Mouse (Mus musculus) CD4-positive, CD25-positive, alpha-beta regulatory T cell, adult 2 months (primary cell): ENCODE measurements at regions not wholly inside any gene's neighbourhood (a gene's known extent, or its start where the extent isn't known, plus 50 kb on each side); places are given as distances from the start of the nearest gene placed in this dataset.
A peak's percentile ranks its signal among the peaks of the same experiment; 100 is the strongest.

ENCODE experiments used
- DNase-seq: peaks from one replicate; pipeline ENCODE4 v3.0.0-alpha.2; 2012; ENCODE audit warnings: low read depth, low spot score

- DNase-seq, result no peak
These were observed 103.3 kb downstream of the Prox1 start for GRCm38 (mm10) chr1:190067181-190067580.

GRCm38 (mm10) chr1:190066426-190066825, 104.1 kb downstream of the Prox1 start:
- no peak for DNase-seq

GRCm38 (mm10) chr1:190061560-190062295, 108.8 kb downstream of the Prox1 start:
- no peak for DNase-seq

- no peak for DNase-seq
These were observed 111.5 kb downstream of the Prox1 start for GRCm38 (mm10) chr1:190059025-190059424.

- no peak for DNase-seq
These were observed 113.6 kb downstream of the Prox1 start for GRCm38 (mm10) chr1:190056931-190057330.

- DNase-seq, result no peak
These were observed 118.6 kb downstream of the Prox1 start for GRCm38 (mm10) chr1:190051903-190052302.

GRCm38 (mm10) chr1:190048521-190049170, 121.9 kb downstream of the Prox1 start:
- no peak for DNase-seq

- no peak for DNase-seq
These were observed 123.3 kb downstream of the Prox1 start for GRCm38 (mm10) chr1:190047201-190047600.

- DNase-seq, result no peak
These were observed 123.6 kb upstream of the Smyd2 start for GRCm38 (mm10) chr1:190045797-190046196.

- DNase-seq, result no peak
These were observed 121.9 kb upstream of the Smyd2 start for GRCm38 (mm10) chr1:190044036-190044435.

GRCm38 (mm10) chr1:190043156-190043555, 121.0 kb upstream of the Smyd2 start:
- no peak for DNase-seq

GRCm38 (mm10) chr1:190042197-190042596, 120.0 kb upstream of the Smyd2 start:
- no peak for DNase-seq

GRCm38 (mm10) chr1:190041096-190041706, 119.0 kb upstream of the Smyd2 start:
- DNase-seq, result peak; percentile 2

- no peak for DNase-seq
These were observed 115.9 kb upstream of the Smyd2 start for GRCm38 (mm10) chr1:190038046-190038445.

- no peak for DNase-seq
These were observed 114.6 kb upstream of the Smyd2 start for GRCm38 (mm10) chr1:190036726-190037125.

- DNase-seq, result no peak
These were observed 113.8 kb upstream of the Smyd2 start for GRCm38 (mm10) chr1:190035935-190036334.

GRCm38 (mm10) chr1:190034091-190034490, 111.9 kb upstream of the Smyd2 start:
- no peak for DNase-seq

GRCm38 (mm10) chr1:190027536-190027935, 105.4 kb upstream of the Smyd2 start:
- no peak for DNase-seq

- no peak for DNase-seq
These were observed 87.3 kb upstream of the Smyd2 start for GRCm38 (mm10) chr1:190009466-190009865.

GRCm38 (mm10) chr1:190007271-190007670, 85.1 kb upstream of the Smyd2 start:
- DNase-seq, result no peak

GRCm38 (mm10) chr1:190001084-190001483, 78.9 kb upstream of the Smyd2 start:
- DNase-seq, result no peak

- DNase-seq, result no peak
These were observed 71.5 kb upstream of the Smyd2 start for GRCm38 (mm10) chr1:189993706-189994105.

GRCm38 (mm10) chr1:189993221-189993620, 71.1 kb upstream of the Smyd2 start:
- DNase-seq, result no peak
